Mouse (Mus musculus) cortical plate, adult 2 months (tissue): ENCODE data around the gene Actl7b.

ENCODE experiments used
- CTCF ChIP-seq: fragments of 200-500 bp; IDR thresholded peaks from 2 replicates; pipeline ENCODE4 v1.5.1; 2011; ENCODE audit warnings: mild to moderate bottlenecking, control low read depth, low read length; ENCODE audit not compliant: insufficient read depth; ENCODE audit errors: extremely low read depth
- POLR2A ChIP-seq: fragments of 200-500 bp; IDR thresholded peaks from 2 replicates; pipeline ENCODE4 v1.6.1; 2011; ENCODE audit warnings: mild to moderate bottlenecking, low read length, control low read depth; ENCODE audit not compliant: insufficient read depth; ENCODE audit errors: extremely low read depth

DNA sequence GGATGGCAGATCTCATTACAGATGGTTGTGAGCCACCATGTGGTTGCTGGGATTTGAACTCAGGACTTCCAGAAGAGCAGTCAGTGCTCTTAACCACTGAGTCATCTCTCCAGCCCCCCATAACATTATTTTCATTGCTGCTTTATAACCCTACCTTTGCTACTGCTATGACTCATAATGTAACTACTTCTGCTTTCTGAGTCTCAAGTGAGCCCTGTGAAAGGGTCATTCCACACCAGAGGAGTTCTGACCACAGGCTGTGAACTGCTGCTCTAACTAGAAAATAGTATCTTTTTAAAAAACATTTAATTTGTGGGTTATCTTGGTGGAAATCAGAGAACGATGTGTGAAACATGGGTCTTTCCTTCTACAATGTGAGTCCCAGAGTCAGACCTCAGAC, 16.4 kb upstream of the Actl7b start:
- TF ChIP-seq POLR2A (no peak), CTCF (no peak)
